Mouse (Mus musculus) neural tube, embryonic 13.5 days (tissue): Measurements from ENCODE around the gene Cd59b. TPM values are rescaled to one million over a fixed set of nuclear protein-coding genes. Genes with fewer than 3 reads are reported as not detected.

Experiments used
- polyA plus RNA-seq: library from polyadenylated mRNA; unstranded; fragments of >200 nt; fragmentation: Nextera tagmentation; extraction: Ambion mirVana; gene quantifications from 2 replicates; pipeline ENCODE4 v1.2.1, GENCODE M21; 2015

The Cd59b gene
- polyA plus RNA-seq, 1 experiment from 2014 or later = 2.4 TPM

Other genes with a start within 250 kb of the Cd59b start
- 58.0 and 59.2 TPM in 2 replicates for gene Lmo2, start 111.9 kb upstream of the Cd59b start, polyA plus RNA-seq
- gene Fbxo3, start 42.1 kb upstream of the Cd59b start, polyA plus RNA-seq = 61.0 and 67.1 TPM in 2 replicates
- 1.1 and 2.4 TPM in 2 replicates for gene 4931422A03Rik, start 41.5 kb upstream of the Cd59b start, polyA plus RNA-seq
- not detected in 2 replicates for gene Gm10912, start 4.0 kb upstream of the Cd59b start, polyA plus RNA-seq
- gene Gm10799, start 1.3 kb upstream of the Cd59b start, polyA plus RNA-seq = not detected in 2 replicates
- 15.8 and 25.4 TPM in 2 replicates for gene Cd59a, start 26.0 kb downstream of the Cd59b start, polyA plus RNA-seq
- gene A930018P22Rik, start 52.9 kb downstream of the Cd59b start, polyA plus RNA-seq = 0.24 TPM in 1 of 2 replicates, not detected in the other